Mouse (Mus musculus) liver, postnatal 0 days (tissue): ENCODE results near the gene Arhgef3.

Experiments
- CTCF ChIP-seq: sonication (generic); IDR thresholded peaks from 2 replicates; pipeline ENCODE4 v1.5.1; 2016; ENCODE audit warnings: antibody characterized with exemption, low read depth
- EP300 ChIP-seq: IDR thresholded peaks from 2 replicates; pipeline ENCODE4 v1.6.1; 2016; ENCODE audit warnings: antibody characterized with exemption, low read depth, mild to moderate bottlenecking

GRCm38 (mm10) chr14:27271371-27272071 is 156.8 kb downstream of the Arhgef3 start:
- TF ChIP-seq CTCF (no peak), EP300 (no peak)
